Mouse (Mus musculus) midbrain, embryonic 10.5 days (tissue): ENCODE results near the gene Tulp4. TPM values are rescaled to one million over a fixed set of nuclear protein-coding genes. Genes with fewer than 3 reads are reported as not detected.

Experiments
- DNase-seq: peaks from one replicate; pipeline ENCODE4 v3.0.0-alpha.2; 2017; ENCODE audit warnings: low spot score
- H3K27ac ChIP-seq: fragments of 300-500 bp; sonication (generic); replicated peaks from 2 replicates; pipeline ENCODE4 v1.5.1; 2016; ENCODE audit warnings: mild to moderate bottlenecking
- H3K27me3 ChIP-seq: fragments of 300-500 bp; sonication (generic); 2 replicates; pipeline ENCODE4 v1.6.1; 2016; ENCODE audit warnings: low read depth, mild to moderate bottlenecking; ENCODE audit not compliant: poor library complexity, severe bottlenecking
- H3K36me3 ChIP-seq: fragments of 300-500 bp; sonication (generic); 2 replicates; pipeline ENCODE4 v1.6.1; 2016; ENCODE audit warnings: mild to moderate bottlenecking, moderate library complexity
- H3K4me1 ChIP-seq: fragments of 300-500 bp; sonication (generic); 2 replicates; pipeline ENCODE4 v1.6.1; 2016
- H3K4me3 ChIP-seq: fragments of 300-500 bp; sonication (generic); 2 replicates; pipeline ENCODE4 v1.5.1; 2016; ENCODE audit warnings: mild to moderate bottlenecking, moderate library complexity
- H3K9me3 ChIP-seq: fragments of 300-500 bp; sonication (generic); replicated peaks from 2 replicates; pipeline ENCODE4 v1.6.1; 2016; ENCODE audit warnings: mild to moderate bottlenecking
- WGBS: fragments of 180-500 bp; shearing (Covaris S2); methylation state at CpG from one replicate; pipeline ENCODE4 v1.1.7; 2016; 5-methylcytosine and 5-hydroxymethylcytosine counted together
- polyA plus RNA-seq: library from polyadenylated mRNA; unstranded; fragments of >200 nt; fragmentation: Nextera tagmentation; extraction: Ambion mirVana; gene quantifications from 2 replicates; pipeline ENCODE4 v1.2.1, GENCODE M21; 2016

Gene Tulp4
- polyA plus RNA-seq, 1 experiment from 2014 or later = 119 TPM

DNA sequence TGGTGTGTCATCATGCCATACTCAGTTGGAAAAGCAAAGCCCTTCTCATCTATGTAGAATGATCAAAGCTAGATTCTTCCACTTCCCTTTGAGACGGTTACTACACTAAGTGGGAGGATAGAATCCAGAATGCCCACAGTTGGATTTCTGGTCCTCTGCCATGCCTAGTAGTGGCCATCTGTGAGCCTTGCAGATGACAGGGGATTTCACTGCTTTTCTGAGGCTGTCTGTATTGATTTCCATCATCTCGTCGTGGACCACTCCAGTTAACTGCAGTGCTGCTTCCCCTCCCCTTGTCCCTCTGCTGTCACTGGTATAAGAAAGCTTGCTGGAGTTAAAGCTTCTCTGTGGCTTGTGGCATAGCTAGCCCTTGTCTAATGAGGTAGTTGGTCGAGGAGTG, 23.1 kb downstream of the Tulp4 start:
- no peak for DNase-seq
- no peaks in the 10 kb centered on the region for H3K27me3 ChIP-seq
- H3K4me3 ChIP-seq = no peak overlapping the region
- 0 out of 2 replicates have a peak, but pooled peaks cover 3% of the 10 kb centered on the region for H3K4me1 ChIP-seq
- no peak overlapping the region for H3K27ac ChIP-seq
- WGBS = 84% methylated on average over 4 of the region's 4 CpGs
- H3K36me3 ChIP-seq = peaks cover 37% of the 10 kb centered on the region
- H3K9me3 ChIP-seq = no peaks in the 10 kb centered on the region

GRCm38 (mm10) chr17:6131083-6131482, 24.8 kb downstream of the Tulp4 start:
- no peaks in the 10 kb centered on the region for H3K9me3 ChIP-seq
- DNase-seq = no peak
- H3K27ac ChIP-seq = no peak overlapping the region
- no peak overlapping the region for H3K4me3 ChIP-seq
- 0 out of 2 replicates have a peak, but pooled peaks cover 3% of the 10 kb centered on the region for H3K4me1 ChIP-seq
- no peaks in the 10 kb centered on the region for H3K27me3 ChIP-seq
- H3K36me3 ChIP-seq = peaks cover 29% of the 10 kb centered on the region
- 95% methylated on average over 3 of the region's 3 CpGs for WGBS

DNA sequence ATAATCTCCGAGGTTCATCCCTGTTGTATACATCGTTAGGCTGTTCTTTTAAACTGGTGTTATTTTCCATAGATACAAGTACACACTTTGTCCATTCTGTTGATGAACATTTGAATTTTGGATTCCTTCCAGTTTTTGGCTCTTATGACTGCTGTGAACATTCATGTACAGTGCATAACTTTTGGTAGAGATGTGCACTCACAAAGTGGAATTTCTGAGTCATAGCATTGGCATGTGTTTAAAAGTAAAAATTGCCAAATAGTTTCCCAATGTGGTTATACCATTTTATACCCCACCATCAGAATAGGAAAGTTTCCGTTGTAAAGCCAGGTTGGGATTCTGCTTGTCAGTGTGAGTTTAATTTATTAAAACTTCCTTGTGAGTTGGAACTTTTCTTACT, 34.6 kb downstream of the Tulp4 start:
- Histone ChIP-seq H3K4me1 (0 out of 2 replicates have a peak, but pooled peaks cover 5% of the 10 kb centered on the region), H3K27me3 (no peaks in the 10 kb centered on the region), H3K36me3 (peaks cover 54% of the 10 kb centered on the region), H3K27ac (no peak overlapping the region), H3K9me3 (no peaks in the 10 kb centered on the region), H3K4me3 (no peak overlapping the region)
- WGBS = 95% methylated on average over 3 of the region's 3 CpGs
- no peak for DNase-seq

DNA sequence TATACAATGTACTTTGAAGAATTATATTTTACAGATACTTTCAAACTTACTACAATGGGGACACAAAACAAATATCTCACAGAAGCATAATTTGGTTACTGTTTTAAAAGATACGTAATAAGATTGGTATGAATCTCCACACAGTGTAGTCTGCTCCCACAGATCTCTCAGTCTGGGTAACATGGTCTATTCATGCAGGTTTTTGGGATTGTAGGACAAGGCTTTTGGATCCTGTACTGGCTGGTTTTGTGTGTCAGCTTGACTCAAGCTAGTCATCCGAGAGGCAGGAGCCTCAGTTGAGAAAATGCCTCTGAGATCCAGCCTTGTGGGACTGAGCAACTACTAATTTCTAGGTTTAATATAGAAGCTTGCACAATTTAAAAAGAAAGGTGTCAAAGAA, 35.1 kb downstream of the Tulp4 start:
- no peak overlapping the region for H3K27ac ChIP-seq
- DNase-seq = no peak
- H3K4me1 ChIP-seq = 0 out of 2 replicates have a peak, but pooled peaks cover 5% of the 10 kb centered on the region
- no peak overlapping the region for H3K4me3 ChIP-seq
- 94% methylated on average over 2 of the region's 2 CpGs for WGBS
- peaks cover 56% of the 10 kb centered on the region for H3K36me3 ChIP-seq
- no peaks in the 10 kb centered on the region for H3K27me3 ChIP-seq
- H3K9me3 ChIP-seq = no peaks in the 10 kb centered on the region

GRCm38 (mm10) chr17:6145244-6145643, 39.0 kb downstream of the Tulp4 start:
- H3K27me3 ChIP-seq = no peaks in the 10 kb centered on the region
- H3K36me3 ChIP-seq = peaks cover 35% of the 10 kb centered on the region
- H3K4me1 ChIP-seq = 0 out of 2 replicates have a peak, but pooled peaks cover 5% of the 10 kb centered on the region
- H3K4me3 ChIP-seq = no peak overlapping the region
- 94% methylated on average over 2 of the region's 2 CpGs for WGBS
- no peaks in the 10 kb centered on the region for H3K9me3 ChIP-seq
- no peak overlapping the region for H3K27ac ChIP-seq
- DNase-seq = no peak

- Histone ChIP-seq H3K4me3 (no peak overlapping the region), H3K27ac (no peak overlapping the region), H3K9me3 (no peaks in the 10 kb centered on the region), H3K36me3 (peaks cover 16% of the 10 kb centered on the region), H3K27me3 (no peaks in the 10 kb centered on the region), H3K4me1 (no peaks in the 10 kb centered on the region)
- WGBS = 92% methylated on average over 4 of the region's 4 CpGs
- no peak for DNase-seq
Measured at GRCm38 (mm10) chr17:6152941-6153340, 46.7 kb downstream of the Tulp4 start.

DNA sequence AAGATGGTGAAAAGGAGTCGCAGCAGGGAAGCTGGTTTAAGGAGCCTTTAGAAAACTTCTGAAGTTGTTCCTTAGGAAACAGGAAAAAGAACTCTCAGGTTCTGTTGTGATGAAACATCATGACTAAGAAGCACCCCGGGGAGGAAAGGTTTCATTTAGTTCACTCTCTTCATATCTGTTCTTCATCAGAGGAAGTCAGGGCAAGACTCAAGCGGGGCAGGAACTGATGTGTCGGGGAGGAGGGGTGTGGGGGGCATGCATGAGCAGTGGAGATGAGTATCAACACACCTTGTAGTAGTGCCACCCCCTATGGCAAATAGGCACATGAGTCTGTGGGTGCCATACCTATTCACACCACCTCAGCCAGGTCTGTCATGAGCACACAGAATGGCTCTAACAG, 47.3 kb downstream of the Tulp4 start:
- Histone ChIP-seq H3K27me3 (no peaks in the 10 kb centered on the region), H3K36me3 (peaks cover 16% of the 10 kb centered on the region), H3K4me3 (no peak overlapping the region), H3K9me3 (no peaks in the 10 kb centered on the region), H3K4me1 (no peaks in the 10 kb centered on the region), H3K27ac (no peak overlapping the region)
- WGBS = 88% methylated on average over 4 of the region's 4 CpGs
- DNase-seq = no peak

- H3K27ac ChIP-seq = no peak overlapping the region
- no peaks in the 10 kb centered on the region for H3K27me3 ChIP-seq
- H3K9me3 ChIP-seq = no peaks in the 10 kb centered on the region
- H3K4me1 ChIP-seq = no peaks in the 10 kb centered on the region
- DNase-seq = no peak
- no peak overlapping the region for H3K4me3 ChIP-seq
- peaks cover 16% of the 10 kb centered on the region for H3K36me3 ChIP-seq
- WGBS = 85% methylated on average over 4 of the region's 4 CpGs
Measured at GRCm38 (mm10) chr17:6154366-6154765, 48.1 kb downstream of the Tulp4 start.

DNA sequence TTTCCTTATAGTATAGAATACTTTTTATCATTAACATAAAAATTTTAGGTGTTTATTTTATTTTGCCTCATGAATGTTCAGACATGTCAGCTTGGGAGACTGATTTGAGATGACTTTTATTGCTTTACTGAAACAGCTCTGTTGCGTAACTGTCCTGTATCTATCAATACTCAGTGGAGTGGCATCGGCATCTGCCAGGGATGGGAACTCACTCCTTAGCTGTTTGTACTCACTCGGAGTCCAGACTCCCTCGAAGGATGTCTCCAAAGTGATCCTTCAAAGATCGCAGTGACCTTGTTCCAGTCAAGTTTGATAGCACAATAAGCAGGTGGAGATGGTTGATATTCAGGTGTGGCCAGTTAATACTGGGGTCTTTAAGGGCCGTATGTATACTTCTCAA, 54.3 kb downstream of the Tulp4 start:
- Histone ChIP-seq H3K27me3 (no peaks in the 10 kb centered on the region), H3K4me3 (no peak overlapping the region), H3K9me3 (no peaks in the 10 kb centered on the region), H3K4me1 (no peaks in the 10 kb centered on the region), H3K27ac (no peak overlapping the region), H3K36me3 (peaks cover 3% of the 10 kb centered on the region; the same call in 1 of the 2 replicates)
- WGBS = 95% methylated on average over 6 of the region's 6 CpGs
- DNase-seq = no peak

GRCm38 (mm10) chr17:6161916-6162315, 55.7 kb downstream of the Tulp4 start:
- no peak for DNase-seq
- Histone ChIP-seq H3K9me3 (no peaks in the 10 kb centered on the region), H3K27me3 (no peaks in the 10 kb centered on the region), H3K36me3 (peaks cover 3% of the 10 kb centered on the region; the same call in 1 of the 2 replicates), H3K27ac (no peak overlapping the region), H3K4me3 (no peak overlapping the region), H3K4me1 (no peaks in the 10 kb centered on the region)
- WGBS = 88% methylated on average over 9 of the region's 9 CpGs

GRCm38 (mm10) chr17:6162761-6163160, 56.5 kb downstream of the Tulp4 start:
- H3K9me3 ChIP-seq = no peaks in the 10 kb centered on the region
- H3K4me3 ChIP-seq = no peak overlapping the region
- no peaks in the 10 kb centered on the region for H3K4me1 ChIP-seq
- 100% methylated on average over 1 of the region's 1 CpGs for WGBS
- H3K27ac ChIP-seq = no peak overlapping the region
- H3K27me3 ChIP-seq = no peaks in the 10 kb centered on the region
- H3K36me3 ChIP-seq = no peaks in the 10 kb centered on the region
- DNase-seq = no peak

DNA sequence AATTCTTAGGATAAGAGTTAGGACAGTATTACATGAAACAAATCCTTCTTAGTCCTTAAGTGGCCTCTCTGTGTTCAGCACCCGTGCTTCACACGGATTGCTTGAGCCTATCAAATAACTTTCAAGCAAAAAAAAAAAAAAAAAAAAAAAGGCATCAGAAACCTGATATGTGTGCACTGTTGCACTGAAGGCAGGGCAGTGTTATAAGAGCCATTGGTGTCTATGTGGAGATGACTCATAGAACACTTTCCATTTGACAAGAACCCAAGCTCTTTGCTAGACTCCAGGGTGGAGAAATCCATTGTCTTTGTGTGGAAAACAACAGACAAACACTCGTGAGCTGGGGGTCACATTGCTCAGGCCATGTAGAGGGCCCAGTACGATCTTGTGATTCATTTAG, 58.7 kb downstream of the Tulp4 start:
- no peaks in the 10 kb centered on the region for H3K27me3 ChIP-seq

DNA sequence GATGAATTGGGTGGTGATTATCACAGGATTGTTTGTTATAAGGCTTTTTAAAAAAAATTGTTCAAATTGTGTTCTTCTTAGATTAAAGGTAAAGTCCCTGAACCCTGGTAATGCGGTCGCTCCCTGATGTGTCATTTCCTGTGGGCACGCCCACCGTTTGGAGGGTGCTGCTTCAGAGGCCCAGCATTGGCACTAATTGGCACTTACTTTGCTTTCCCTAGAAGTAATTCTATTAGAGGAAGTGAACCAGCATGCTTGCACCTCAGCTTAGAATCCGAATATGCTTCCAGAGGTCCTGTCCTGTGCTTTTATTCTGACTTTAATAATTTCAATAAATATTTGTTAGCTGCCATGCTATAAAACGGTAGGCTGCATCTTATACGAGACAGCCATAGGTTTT, 66.2 kb downstream of the Tulp4 start:
- whole genome bisulfite sequencing = 87% methylated on average over 7 of the region's 7 CpGs
- no peak overlapping the region for H3K27ac ChIP-seq
- H3K9me3 ChIP-seq = peaks cover 8% of the 10 kb centered on the region
- no peaks in the 10 kb centered on the region for H3K27me3 ChIP-seq
- no peaks in the 10 kb centered on the region for H3K4me1 ChIP-seq
- DNase-seq = no peak
- H3K4me3 ChIP-seq = no peak overlapping the region
- H3K36me3 ChIP-seq = peaks cover 26% of the 10 kb centered on the region

More for the DNA sequence above, 58.7 kb downstream of the Tulp4 start:
- 86% methylated on average over 4 of the region's 4 CpGs for WGBS
- Histone ChIP-seq H3K27ac (no peak overlapping the region), H3K4me1 (no peaks in the 10 kb centered on the region), H3K36me3 (no peaks in the 10 kb centered on the region), H3K9me3 (no peaks in the 10 kb centered on the region), H3K4me3 (no peak overlapping the region)
- DNase-seq = no peak
